Mouse (Mus musculus) cerebellum, adult (tissue): ENCODE data around the gene Gm20822.
"Not testable (repeated sequence)": the region's sequence is repeated elsewhere in the genome, so short reads cannot be mapped to it uniquely, and the experiment has no call there.

Experiments
- ATAC-seq: cut with Nextera tagmentation; 2 replicates; pipeline ENCODE4 v1.9.2; 2017; ENCODE audit warnings: mild to moderate bottlenecking, moderate library complexity, mixed read lengths; ENCODE audit not compliant: insufficient number of reproducible peaks, low FRiP score, low TSS enrichment

Gene Gm20822

GRCm38 (mm10) chrY:15884671-15885070 is at the start of gene Gm20822:
TSS of gene Gm20822 (minus strand) at chrY:15884771.
- not testable (repeated sequence) for ATAC-seq
